Mouse (Mus musculus) WW6 (cell line): ENCODE measurements around the gene Cst10.

Experiments used
- DNase-seq: peaks from one replicate; pipeline ENCODE4 v3.0.0-alpha.2; 2013; ENCODE audit warnings: low read depth, low spot score

Cst10 gene

DNA sequence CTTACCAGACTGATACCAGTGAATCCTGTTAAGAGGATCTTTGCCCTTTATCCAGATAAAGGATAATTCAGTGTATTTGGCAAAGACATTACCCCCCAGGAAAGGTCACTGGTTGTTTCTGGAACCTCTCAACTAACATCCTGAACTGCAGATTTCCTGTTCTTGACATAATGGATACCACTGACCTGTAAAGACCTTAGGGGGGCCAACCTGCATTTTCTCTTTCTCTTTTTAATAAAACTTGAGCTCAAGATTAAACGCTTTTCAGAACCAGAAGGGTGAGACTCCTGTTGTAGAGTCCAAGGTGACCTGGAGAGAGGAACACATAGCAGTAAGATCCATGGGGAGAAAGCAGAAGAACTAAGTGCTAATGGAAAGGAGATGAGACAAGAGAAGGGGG is at the start of gene Cst10:
TSS of gene Cst10 (plus strand) at position 301 of the 400 bp plus-strand sequence.
- DNase-seq, result no peak

DNA sequence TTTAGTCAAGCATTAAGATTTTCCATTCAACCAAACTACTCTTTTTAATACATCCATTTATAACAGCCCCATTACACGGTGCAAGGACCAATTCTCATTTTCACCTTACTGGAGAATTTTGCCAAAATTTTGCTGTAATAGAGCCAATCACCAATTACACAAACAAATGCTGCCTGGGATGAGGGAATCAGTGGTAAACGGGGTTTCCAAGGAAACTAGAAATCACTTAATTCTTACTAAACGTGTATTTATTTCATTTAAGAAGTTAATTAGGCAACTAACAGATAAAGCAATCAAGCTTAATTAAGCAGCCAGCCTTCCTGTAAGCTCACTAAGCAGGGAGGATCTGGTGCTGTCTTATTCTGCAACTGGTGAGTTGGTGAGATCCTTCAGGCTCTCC is 11.9 kb upstream of the Cst10 start:
- DNase-seq, result no peak

- DNase-seq, result no peak
Measured at GRCm38 (mm10) chr2:149422564-149422963, 17.7 kb downstream of the Cst10 start.
